Mouse (Mus musculus) duodenum, adult 2 months (tissue): ENCODE results near the gene Ap5b1. TPM values are rescaled to one million over a fixed set of nuclear protein-coding genes. Genes with fewer than 3 reads are reported as not detected.

Source experiments
- polyA plus RNA-seq: library from polyadenylated mRNA; depleted of rRNA; stranded (reverse); fragments of >200 nt; gene quantifications from 2 replicates; pipeline ENCODE4 v1.2.3, GENCODE M21; 2012; ENCODE audit warnings: low replicate concordance; rRNA removed

The Ap5b1 gene
- polyA plus RNA-seq: 27.3 and 37.3 TPM in 2 replicates

GRCm38 (mm10) chr19:5567534-5568469 is at the start of gene Ap5b1:
Gene Ap5b1 (plus strand): TSS chr19:5568025.

GRCm38 (mm10) chr19:5560457-5561041 is 7.3 kb upstream of the Ap5b1 start, which contains the start of gene Ovol1:
Gene Ovol1 (minus strand): TSS chr19:5560646.

GRCm38 (mm10) chr19:5601752-5602541 is 34.1 kb downstream of the Ap5b1 start, which contains the start of gene Rnaseh2c:
Gene Rnaseh2c (plus strand): TSS chr19:5601873.

GRCm38 (mm10) chr19:5609547-5610404 is 42.0 kb downstream of the Ap5b1 start, which contains the start of gene Kat5:
Gene Kat5 (minus strand): TSS chr19:5610237.

Other genes starting within 250 kb of the Ap5b1 start
- not detected in 2 replicates for gene Catsper1, start 232.3 kb upstream of the Ap5b1 start, polyA plus RNA-seq
- 775 and 1,382 TPM in 2 replicates for gene Cst6, start 218.5 kb upstream of the Ap5b1 start, polyA plus RNA-seq
- gene Eif1ad, start 201.3 kb upstream of the Ap5b1 start, polyA plus RNA-seq: 22.1 and 39.9 TPM in 2 replicates
- 134 and 143 TPM in 2 replicates for gene Banf1, start 200.9 kb upstream of the Ap5b1 start, polyA plus RNA-seq
- 4.2 and 12.1 TPM in 2 replicates for gene Sart1, start 179.3 kb upstream of the Ap5b1 start, polyA plus RNA-seq
- 0.38 and 5.1 TPM in 2 replicates for gene Tsga10ip, start 165.5 kb upstream of the Ap5b1 start, polyA plus RNA-seq
- 75.9 and 95.8 TPM in 2 replicates for gene Drap1, start 143.0 kb upstream of the Ap5b1 start, polyA plus RNA-seq
- gene AI837181, start 142.9 kb upstream of the Ap5b1 start, polyA plus RNA-seq: 53.5 and 90.2 TPM in 2 replicates
- 0.43 and 3.2 TPM in 2 replicates for gene Fosl1, start 120.5 kb upstream of the Ap5b1 start, polyA plus RNA-seq
- gene Ccdc85b, start 110.1 kb upstream of the Ap5b1 start, polyA plus RNA-seq: 3.0 and 4.1 TPM in 2 replicates
- gene Fibp, start 107.4 kb upstream of the Ap5b1 start, polyA plus RNA-seq: 77.1 and 157 TPM in 2 replicates
- gene Ctsw, start 99.5 kb upstream of the Ap5b1 start, polyA plus RNA-seq: 3.0 and 8.9 TPM in 2 replicates
- gene Efemp2, start 94.1 kb upstream of the Ap5b1 start, polyA plus RNA-seq: 24.2 and 26.7 TPM in 2 replicates
- gene Mus81, start 79.6 kb upstream of the Ap5b1 start, polyA plus RNA-seq: 24.4 and 30.3 TPM in 2 replicates
- 354 and 628 TPM in 2 replicates for gene Cfl1, start 77.6 kb upstream of the Ap5b1 start, polyA plus RNA-seq
- 0.19 TPM in 1 of 2 replicates, not detected in the other for gene 1700020D05Rik, start 64.2 kb upstream of the Ap5b1 start, polyA plus RNA-seq
- 2.3 and 3.4 TPM in 2 replicates for gene Snx32, start 57.5 kb upstream of the Ap5b1 start, polyA plus RNA-seq
- gene Ovol1, start 7.4 kb upstream of the Ap5b1 start, polyA plus RNA-seq: 50.7 and 55.8 TPM in 2 replicates
- 55.0 and 64.6 TPM in 2 replicates for gene Rnaseh2c, start 33.8 kb downstream of the Ap5b1 start, polyA plus RNA-seq
- 28.1 and 29.4 TPM in 2 replicates for gene Kat5, start 42.2 kb downstream of the Ap5b1 start, polyA plus RNA-seq
- 63.4 and 69.8 TPM in 2 replicates for gene Rela, start 69.5 kb downstream of the Ap5b1 start, polyA plus RNA-seq
- gene Sipa1, start 95.7 kb downstream of the Ap5b1 start, polyA plus RNA-seq: 31.8 and 39.3 TPM in 2 replicates
- 93.9 and 146 TPM in 2 replicates for gene Map3k11, start 120.7 kb downstream of the Ap5b1 start, polyA plus RNA-seq
- gene Pcnx3, start 120.9 kb downstream of the Ap5b1 start, polyA plus RNA-seq: 123 and 125 TPM in 2 replicates
- 0.49 TPM in 1 of 2 replicates, not detected in the other for gene Kcnk7, start 136.3 kb downstream of the Ap5b1 start, polyA plus RNA-seq
- 67.9 and 83.9 TPM in 2 replicates for gene Ehbp1l1, start 158.3 kb downstream of the Ap5b1 start, polyA plus RNA-seq
- gene Fam89b, start 161.6 kb downstream of the Ap5b1 start, polyA plus RNA-seq: 93.2 and 129 TPM in 2 replicates
- 22.6 and 31.6 TPM in 2 replicates for gene Ltbp3, start 172.9 kb downstream of the Ap5b1 start, polyA plus RNA-seq
- 42.2 and 55.8 TPM in 2 replicates for gene Scyl1, start 203.4 kb downstream of the Ap5b1 start, polyA plus RNA-seq